Mouse (Mus musculus) thymus, adult 2 months (tissue): ENCODE results near the gene Nup85.

Experiments
- CTCF ChIP-seq: fragments of 200-500 bp; IDR thresholded peaks from 2 replicates; pipeline ENCODE4 v1.5.1; 2012; ENCODE audit warnings: mild to moderate bottlenecking, control low read depth, low read length, moderate library complexity, borderline replicate concordance; ENCODE audit not compliant: control insufficient read depth, poor library complexity, insufficient read depth; ENCODE audit errors: extremely low read depth
- POLR2A ChIP-seq: fragments of 200-500 bp; IDR thresholded peaks from 2 replicates; pipeline ENCODE4 v1.6.1; 2012; ENCODE audit warnings: mild to moderate bottlenecking, low read length, control low read depth, moderate library complexity; ENCODE audit not compliant: control insufficient read depth, poor library complexity, insufficient read depth; ENCODE audit errors: extremely low read depth

DNA sequence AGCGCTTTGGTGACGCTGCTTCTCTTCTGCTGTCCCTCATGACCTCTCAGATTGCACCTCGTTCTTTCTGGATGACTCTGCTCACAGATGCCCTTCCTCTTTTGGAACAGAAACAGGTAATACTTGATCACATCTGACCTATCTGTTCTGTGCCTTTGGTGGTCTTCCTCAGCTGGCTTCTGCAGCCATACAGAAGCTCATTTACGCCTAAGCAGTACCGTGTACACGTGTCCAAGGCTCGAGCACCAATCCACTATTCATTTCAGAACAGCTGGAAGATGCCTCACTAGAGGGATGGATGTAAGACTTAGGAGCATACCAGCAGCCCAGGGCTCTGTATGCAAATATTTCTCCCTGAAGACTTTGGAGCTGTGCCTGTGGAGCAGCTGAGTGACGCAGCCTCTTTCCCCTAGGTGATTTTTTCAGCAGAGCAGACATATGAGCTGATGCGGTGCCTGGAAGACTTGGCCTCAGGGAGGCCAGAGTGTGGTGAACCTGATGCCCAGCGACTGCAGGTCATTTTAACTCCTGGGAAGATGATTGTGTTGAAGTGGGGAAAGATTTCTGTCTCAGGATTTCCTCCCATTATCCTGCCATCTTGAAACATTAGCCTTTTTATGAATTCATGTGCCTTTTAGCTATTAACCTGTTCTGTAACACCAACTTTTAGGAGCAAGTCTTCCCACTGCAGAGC lies 18.8 kb downstream of the Nup85 start:
- TF ChIP-seq POLR2A, result no peak
- no peak for TF ChIP-seq CTCF
